Mouse (Mus musculus): ENCODE results near the gene Serpina3f.
A peak's percentile ranks its signal among the peaks of the same experiment; 100 is the strongest.
"Not testable (repeated sequence)": the region's sequence is repeated elsewhere in the genome, so short reads cannot be mapped to it uniquely, and the experiment has no call there.

Gene Serpina3f

GRCm38 (mm10) chr12:104214445-104214753 lies at the start of gene Serpina3f:
Serpina3f (plus strand) TSS chr12:104214544.
- DNase-seq, result no peak

- DNase-seq, result peak; percentile 31
Measured at GRCm38 (mm10) chr12:104174747-104175146, 39.6 kb upstream of the Serpina3f start.

GRCm38 (mm10) chr12:104175636-104176035 lies 38.7 kb upstream of the Serpina3f start:
- no peak for DNase-seq

- no peak for DNase-seq
Measured at GRCm38 (mm10) chr12:104178577-104178976, 35.8 kb upstream of the Serpina3f start.

- DNase-seq, result no peak
Measured at GRCm38 (mm10) chr12:104178987-104179386, 35.4 kb upstream of the Serpina3f start.

GRCm38 (mm10) chr12:104185046-104185445 lies 29.3 kb upstream of the Serpina3f start:
- DNase-seq, result no peak

GRCm38 (mm10) chr12:104186041-104186581 lies 28.2 kb upstream of the Serpina3f start:
- peak; percentile 24 for DNase-seq

GRCm38 (mm10) chr12:104189246-104189645 lies 25.1 kb upstream of the Serpina3f start:
- no peak for DNase-seq

- no peak for DNase-seq
Measured at GRCm38 (mm10) chr12:104190852-104191251, 23.5 kb upstream of the Serpina3f start.

- no peak for DNase-seq
Measured at GRCm38 (mm10) chr12:104209149-104209548, 5.2 kb upstream of the Serpina3f start.

GRCm38 (mm10) chr12:104209802-104210201 lies 4.5 kb upstream of the Serpina3f start:
- no peak for DNase-seq

- no peak for DNase-seq
Measured at GRCm38 (mm10) chr12:104213689-104214444, 477 bp upstream of the Serpina3f start.

- no peak for DNase-seq
Measured at GRCm38 (mm10) chr12:104215249-104215648, 905 bp downstream of the Serpina3f start.

- DNase-seq, result no peak
Measured at GRCm38 (mm10) chr12:104221616-104222015, 7.3 kb downstream of the Serpina3f start.

- DNase-seq, result no peak
Measured at GRCm38 (mm10) chr12:104223690-104224089, 9.3 kb downstream of the Serpina3f start.

GRCm38 (mm10) chr12:104224598-104225300 lies 10.4 kb downstream of the Serpina3f start:
- DNase-seq, result no peak

- no peak for DNase-seq
Measured at GRCm38 (mm10) chr12:104230762-104231161, 16.4 kb downstream of the Serpina3f start.

- no peak for DNase-seq
Measured at GRCm38 (mm10) chr12:104235915-104236314, 21.6 kb downstream of the Serpina3f start, which contains the start of gene Serpina3g. Serpina3g (plus strand) TSS chr12:104236245.

- not testable (repeated sequence) for DNase-seq
Measured at GRCm38 (mm10) chr12:104238048-104238447, 23.7 kb downstream of the Serpina3f start.

GRCm38 (mm10) chr12:104243307-104243706 lies 29.0 kb downstream of the Serpina3f start:
- DNase-seq, result peak; percentile 2

- DNase-seq, result peak; percentile 14
Measured at GRCm38 (mm10) chr12:104245092-104245491, 30.7 kb downstream of the Serpina3f start.

GRCm38 (mm10) chr12:104245595-104245994 lies 31.3 kb downstream of the Serpina3f start:
- DNase-seq, result no peak

- DNase-seq, result peak; percentile 4
Measured at GRCm38 (mm10) chr12:104247553-104248002, 33.2 kb downstream of the Serpina3f start.

GRCm38 (mm10) chr12:104248231-104248630 lies 33.9 kb downstream of the Serpina3f start:
- no peak for DNase-seq
